Comparison of ENCODE assay signal across 10 mouse cellular contexts in genomic region chr10:121129000-121129925, GRCm38 (mm10).
A peak's percentile ranks its signal among the peaks of the same experiment; 100 is the strongest.
DNase-seq lines count a peak whose midpoint lies in the region; ATAC-seq lines count a peak whose summit lies in the region.
"Had no signal": no experiment of that assay in that cellular context is flagged by ENCODE, and none has a peak within 500 bp of the region (broad histone marks: within the 10 kb centered on the region; RNA-seq: fewer than 3 reads in every experiment).

No protein-coding gene starts in this region.

- no peaks in the 10 kb centered on the region for H3K9me3 ChIP-seq in heart, embryonic 12.5 days (replicated peaks)

- no peak for ATAC-seq in heart, embryonic 12.5 days (ENCODE audit: insufficient number of reproducible peaks, low FRiP score)
- no peak for ATAC-seq in monocyte, adult 5-6 weeks (replicated peaks; ENCODE audit: insufficient number of reproducible peaks, low FRiP score, low TSS enrichment, poor library complexity, severe bottlenecking)

- no peak overlapping the region for H3K27ac ChIP-seq in heart, embryonic 12.5 days (ENCODE audit: poor library complexity, severe bottlenecking)
- H3K27ac ChIP-seq: macrophage had no signal

- H3K27me3 ChIP-seq in heart, embryonic 12.5 days (replicated peaks) = no peaks in the 10 kb centered on the region

- no peak overlapping the region for H3K4me2 ChIP-seq in heart, embryonic 12.5 days

- WGBS in heart, embryonic 12.5 days = 50% methylated on average over 20 of the region's 20 CpGs

- H3K4me1 ChIP-seq in heart, embryonic 12.5 days (replicated peaks) = no peaks in the 10 kb centered on the region

- H3K4me3 ChIP-seq in heart, embryonic 12.5 days = no peak overlapping the region

- intact Hi-C loops in heart, postnatal 14 days (cut with DNase I) = no loop called here

- DNase-seq in heart, adult 11 months = peak; percentile 91
- peak; percentile 29 to 43 for DNase-seq in right cerebral cortex, postnatal 10 days (ENCODE audit: low spot score in 2 of 2)
- DNase-seq in right cerebral cortex, adult 2 months (ENCODE audit: low spot score in 2 of 2) = no peak
- DNase-seq in heart, postnatal 14 days = peak; percentile 22 to 45
- DNase-seq in retina, embryonic 14.5 days (ENCODE audit: low spot score) = peak; percentile 35
- no peak for DNase-seq in spleen, postnatal 14 days (ENCODE audit: low spot score in 2 of 2)
- DNase-seq: kidney, adult 9 months had no signal

- no peak overlapping the region for H3K9ac ChIP-seq in heart, embryonic 12.5 days

- H3K36me3 ChIP-seq in heart, embryonic 12.5 days = no peaks in the 10 kb centered on the region

Comparison
In these comparisons a context has a peak if more than half of its experiments do, and no peak if none do; other contexts are left out.
1. DNase-seq: peak in heart, adult 11 months (single experiment), right cerebral cortex, postnatal 10 days (2 of 2), heart, postnatal 14 days (2 of 2) and retina, embryonic 14.5 days (single experiment); none in right cerebral cortex, adult 2 months (0 of 2) and spleen, postnatal 14 days (0 of 2).